Mouse (Mus musculus) stomach, postnatal 0 days (tissue): ENCODE data around the gene Ggta1.

ENCODE experiments used
- CTCF ChIP-seq: IDR thresholded peaks from 2 replicates; pipeline ENCODE4 v1.5.1; 2016; ENCODE audit warnings: antibody characterized with exemption, low read depth, mild to moderate bottlenecking, moderate library complexity
- EP300 ChIP-seq: optimal IDR thresholded peaks from 2 replicates; pipeline ENCODE3; 2016; ENCODE audit warnings: antibody characterized with exemption

GRCm38 (mm10) chr2:35420681-35421080, 42.4 kb downstream of the Ggta1 start:
- TF ChIP-seq EP300 = no peak
- TF ChIP-seq CTCF = no peak
